Mouse (Mus musculus): ENCODE measurements at regions not wholly inside any gene's neighbourhood (a gene's known extent, or its start where the extent isn't known, plus 50 kb on each side); places are given as distances from the start of the nearest gene placed in this dataset.

DNA sequence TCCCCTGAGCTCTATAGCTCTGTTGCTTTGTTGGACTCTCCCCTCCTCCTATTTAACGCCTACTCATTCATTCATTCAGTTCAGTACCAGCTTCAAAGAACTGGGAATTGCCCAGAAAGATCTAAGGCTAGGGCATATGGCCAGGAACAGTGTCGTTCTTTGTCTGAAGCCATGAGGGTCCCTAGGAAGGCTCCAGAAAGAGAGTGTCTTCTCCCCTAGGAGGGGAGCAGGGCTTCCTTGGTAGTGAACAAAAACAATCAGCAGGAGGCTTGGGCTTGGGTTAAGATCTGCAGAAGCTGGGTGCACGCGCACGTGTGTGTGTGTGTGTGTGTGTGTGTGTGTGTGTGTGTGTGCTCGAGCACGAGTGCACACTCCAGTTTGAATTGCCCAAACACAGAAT is 142.7 kb downstream of the Tex36 start:
- Histone ChIP-seq H3K27ac (no peak overlapping the region), H3K4me3 (ENCODE audit: insufficient read depth in 1 of 2, low read depth in 2 of 2, low read length in 2 of 2) (no peak overlapping the region), H3K9ac (replicated peaks) (no peak overlapping the region), H3K9me3 (ENCODE audit: control insufficient read depth, low read length) (no peaks in the 10 kb centered on the region), H3K4me1 (replicated peaks; ENCODE audit: control insufficient read depth in 2 of 2, insufficient read depth in 2 of 2, low read length in 1 of 2) (no peaks in the 10 kb centered on the region), H3K4me2 (ENCODE audit: low read depth) (no peak overlapping the region), H3K36me3 (replicated peaks; ENCODE audit: control insufficient read depth, insufficient read depth, low read depth) (no peaks in the 10 kb centered on the region), H3K27me3 (ENCODE audit: control insufficient read depth, insufficient read depth, low read length) (no peaks in the 10 kb centered on the region)
- no peak for DNase-seq (ENCODE audit: low read depth in 3 of 3, low spot score in 3 of 3)
- no peak for TF ChIP-seq EP300 (IDR thresholded peaks at IDR 0.05; ENCODE audit: low read depth)
- TF ChIP-seq CTCF (IDR thresholded peaks at IDR 0.05; ENCODE audit: low read depth) = no peak
- 44% methylated on average over 7 of the region's 7 CpGs for WGBS (ENCODE audit: insufficient replicate concordance)
- ATAC-seq (ENCODE audit: insufficient read depth) = no peak

DNA sequence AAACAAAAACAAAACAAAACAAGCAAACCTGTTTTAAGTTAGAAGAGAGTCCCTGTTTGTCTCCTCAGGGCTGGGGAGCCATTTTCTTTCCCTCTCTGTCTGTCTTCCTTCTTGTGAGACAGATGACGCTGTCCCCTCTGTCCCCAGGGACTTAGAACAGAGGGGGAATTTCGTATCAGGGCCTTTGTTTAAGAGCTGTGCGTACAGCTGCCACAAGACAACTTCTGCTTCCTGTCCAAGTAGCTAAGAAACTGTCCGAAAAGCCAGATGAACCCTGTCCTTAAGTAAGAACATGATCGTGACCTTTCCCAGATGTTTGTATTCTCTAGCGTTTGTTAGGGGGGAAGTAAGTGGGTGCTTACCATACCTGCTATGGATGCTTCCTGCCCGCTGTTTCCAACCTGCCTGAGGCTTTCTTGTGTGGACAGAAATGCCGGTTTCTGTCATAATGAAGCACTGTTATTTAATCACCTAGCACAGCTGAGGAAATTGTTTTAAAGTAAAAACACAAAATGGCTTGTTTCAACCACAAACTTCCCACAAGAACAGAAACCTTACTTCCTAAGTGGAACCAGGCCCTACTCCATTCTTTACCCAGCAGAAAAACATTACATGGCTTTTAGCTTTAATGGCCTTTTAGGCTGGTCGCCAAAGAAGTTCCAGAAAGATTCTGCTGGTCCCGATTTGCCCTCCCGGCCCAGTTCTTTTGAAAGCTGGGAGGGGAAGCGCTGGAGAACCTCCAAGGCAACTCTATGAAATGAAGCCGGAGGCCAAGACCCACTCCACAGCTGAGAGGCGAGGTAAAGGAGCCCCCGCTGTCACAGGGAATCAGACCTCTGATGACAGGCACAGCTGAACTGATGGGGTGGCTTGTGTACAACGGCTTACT is 144.3 kb downstream of the Tex36 start:
- TF ChIP-seq EP300 (IDR thresholded peaks at IDR 0.05; ENCODE audit: low read depth) (no peak), CTCF (IDR thresholded peaks at IDR 0.05; ENCODE audit: low read depth) (no peak)
- Histone ChIP-seq H3K27me3 (ENCODE audit: control insufficient read depth, insufficient read depth, low read length) (no peaks in the 10 kb centered on the region), H3K36me3 (replicated peaks; ENCODE audit: control insufficient read depth, insufficient read depth, low read depth) (no peaks in the 10 kb centered on the region), H3K4me2 (ENCODE audit: low read depth) (no peak overlapping the region), H3K27ac (no peak overlapping the region), H3K9me3 (ENCODE audit: control insufficient read depth, low read length) (no peaks in the 10 kb centered on the region), H3K9ac (replicated peaks) (no peak overlapping the region), H3K4me3 (ENCODE audit: insufficient read depth in 1 of 2, low read depth in 2 of 2, low read length in 2 of 2) (no peak overlapping the region), H3K4me1 (replicated peaks; ENCODE audit: control insufficient read depth in 2 of 2, insufficient read depth in 2 of 2, low read length in 1 of 2) (no peaks in the 10 kb centered on the region)
- DNase-seq (ENCODE audit: low read depth in 3 of 3, low spot score in 3 of 3) (no peak), ATAC-seq (ENCODE audit: insufficient read depth) (no peak)
- WGBS (ENCODE audit: insufficient replicate concordance) = 39% methylated on average over 16 of the region's 16 CpGs

DNA sequence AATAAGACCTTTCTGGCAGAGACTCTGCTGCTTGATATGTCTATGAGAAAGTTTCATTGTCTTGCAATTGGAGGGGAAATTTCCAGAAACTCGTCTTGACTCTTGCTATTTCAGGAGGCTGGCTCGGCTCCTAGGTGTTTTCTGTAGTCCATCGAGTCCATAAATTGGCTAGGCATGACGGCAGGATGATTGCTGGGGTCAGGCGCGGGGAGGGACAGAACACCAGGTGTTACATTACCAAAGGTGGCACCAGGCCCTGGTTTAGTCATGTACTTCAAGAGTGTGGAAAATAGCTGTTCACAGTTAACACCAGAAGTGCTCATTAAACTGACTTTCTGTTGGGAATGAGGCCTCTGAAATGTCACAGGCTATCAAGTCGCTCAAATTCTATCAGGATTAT is 151.7 kb downstream of the Tex36 start:
- Histone ChIP-seq H3K9ac (replicated peaks) (no peak overlapping the region), H3K9me3 (ENCODE audit: control insufficient read depth, low read length) (no peaks in the 10 kb centered on the region), H3K4me1 (replicated peaks; ENCODE audit: control insufficient read depth in 2 of 2, insufficient read depth in 2 of 2, low read length in 1 of 2) (no peaks in the 10 kb centered on the region), H3K27ac (no peak overlapping the region), H3K36me3 (replicated peaks; ENCODE audit: control insufficient read depth, insufficient read depth, low read depth) (no peaks in the 10 kb centered on the region), H3K4me2 (ENCODE audit: low read depth) (no peak overlapping the region), H3K27me3 (ENCODE audit: control insufficient read depth, insufficient read depth, low read length) (no peaks in the 10 kb centered on the region), H3K4me3 (ENCODE audit: insufficient read depth in 1 of 2, low read depth in 2 of 2, low read length in 2 of 2) (no peak overlapping the region)
- no peak for ATAC-seq (ENCODE audit: insufficient read depth)
- no peak for TF ChIP-seq EP300 (IDR thresholded peaks at IDR 0.05; ENCODE audit: low read depth)
- TF ChIP-seq CTCF (IDR thresholded peaks at IDR 0.05; ENCODE audit: low read depth) = no peak
- DNase-seq (ENCODE audit: low read depth in 3 of 3, low spot score in 3 of 3) = no peak
- WGBS (ENCODE audit: insufficient replicate concordance) = 76% methylated on average over 7 of the region's 7 CpGs

DNA sequence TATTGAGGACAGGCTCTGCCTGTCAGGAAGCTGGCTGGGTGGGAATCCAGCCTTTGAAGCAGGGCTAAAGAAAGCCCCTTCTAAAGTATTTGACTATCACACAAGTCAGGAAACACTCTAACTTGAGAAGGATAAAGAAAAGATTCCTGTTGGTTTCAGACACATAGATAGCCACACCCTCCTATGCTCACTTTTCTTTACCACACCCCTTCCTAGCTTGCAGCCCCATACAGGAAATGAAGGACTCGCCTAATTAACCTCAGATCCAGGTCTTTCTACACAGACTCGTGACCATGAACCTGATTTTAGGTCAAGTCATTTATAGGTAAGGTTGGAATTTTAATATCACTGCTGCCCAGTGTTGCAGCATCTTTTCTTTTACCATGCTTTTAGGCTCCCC is 154.9 kb downstream of the Tex36 start:
- Histone ChIP-seq H3K4me1 (replicated peaks; ENCODE audit: control insufficient read depth in 2 of 2, insufficient read depth in 2 of 2, low read length in 1 of 2) (no peaks in the 10 kb centered on the region), H3K9ac (replicated peaks) (no peak overlapping the region), H3K9me3 (ENCODE audit: control insufficient read depth, low read length) (no peaks in the 10 kb centered on the region), H3K36me3 (replicated peaks; ENCODE audit: control insufficient read depth, insufficient read depth, low read depth) (no peaks in the 10 kb centered on the region), H3K27ac (no peak overlapping the region), H3K27me3 (ENCODE audit: control insufficient read depth, insufficient read depth, low read length) (no peaks in the 10 kb centered on the region), H3K4me2 (ENCODE audit: low read depth) (no peak overlapping the region), H3K4me3 (ENCODE audit: insufficient read depth in 1 of 2, low read depth in 2 of 2, low read length in 2 of 2) (no peak overlapping the region)
- 12% methylated on average over 2 of the region's 2 CpGs for WGBS (ENCODE audit: insufficient replicate concordance)
- ATAC-seq (ENCODE audit: insufficient read depth) (no peak), DNase-seq (ENCODE audit: low read depth in 3 of 3, low spot score in 3 of 3) (no peak)
- no peak for TF ChIP-seq CTCF (IDR thresholded peaks at IDR 0.05; ENCODE audit: low read depth)
- TF ChIP-seq EP300 (IDR thresholded peaks at IDR 0.05; ENCODE audit: low read depth) = no peak

DNA sequence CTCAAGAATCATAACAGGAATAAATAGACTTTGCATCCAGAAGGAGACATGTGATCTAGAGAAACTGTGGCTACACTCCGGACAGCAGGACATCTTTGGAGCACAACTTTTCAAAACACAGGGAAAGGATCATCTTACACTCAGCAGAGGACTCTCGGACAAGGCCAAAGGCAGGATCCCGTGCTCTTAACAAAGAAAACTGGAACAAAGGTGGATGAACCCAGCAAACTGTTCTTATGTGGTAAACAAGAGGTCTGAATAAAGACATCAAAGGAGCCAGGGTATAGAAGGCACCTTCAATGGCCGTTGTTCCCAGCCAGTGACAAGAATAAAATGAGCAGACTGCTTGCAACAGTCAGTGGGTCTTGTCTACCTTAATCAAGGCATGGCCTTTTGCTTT is 160.3 kb downstream of the Tex36 start:
- WGBS (ENCODE audit: insufficient replicate concordance) = 50% methylated on average over 4 of the region's 4 CpGs
- no peaks in the 10 kb centered on the region for H3K4me1 ChIP-seq (replicated peaks; ENCODE audit: control insufficient read depth in 2 of 2, insufficient read depth in 2 of 2, low read length in 1 of 2)
- H3K36me3 ChIP-seq (replicated peaks; ENCODE audit: control insufficient read depth, insufficient read depth, low read depth) = no peaks in the 10 kb centered on the region
- H3K9me3 ChIP-seq (ENCODE audit: control insufficient read depth, low read length) = no peaks in the 10 kb centered on the region
- no peak for ATAC-seq (ENCODE audit: insufficient read depth)
- no peaks in the 10 kb centered on the region for H3K27me3 ChIP-seq (ENCODE audit: control insufficient read depth, insufficient read depth, low read length)
- no peak overlapping the region for H3K9ac ChIP-seq (replicated peaks)
- H3K4me2 ChIP-seq (ENCODE audit: low read depth) = no peak overlapping the region
- TF ChIP-seq EP300 (IDR thresholded peaks at IDR 0.05; ENCODE audit: low read depth) (no peak), CTCF (IDR thresholded peaks at IDR 0.05; ENCODE audit: low read depth) (no peak)
- H3K4me3 ChIP-seq (ENCODE audit: insufficient read depth in 1 of 2, low read depth in 2 of 2, low read length in 2 of 2) = no peak overlapping the region
- DNase-seq (ENCODE audit: low read depth in 3 of 3, low spot score in 3 of 3) = no peak
- H3K27ac ChIP-seq = no peak overlapping the region
